Mouse (Mus musculus) erythroblast, embryonic 14.5 days (primary cell): ENCODE measurements around the gene Dip2c.

Experiments used
- GATA1 ChIP-seq: IDR thresholded peaks from 2 replicates; pipeline ENCODE4 v1.6.1; 2012; ENCODE audit warnings: low read length, inconsistent platforms, mixed read lengths
- TAL1 ChIP-seq: IDR thresholded peaks from 3 replicates; pipeline ENCODE4 v1.6.1; 2012; ENCODE audit warnings: low read length, inconsistent platforms, mixed read lengths

- no peak for TF ChIP-seq GATA1
- no peak for TF ChIP-seq TAL1
Observed at GRCm38 (mm10) chr13:9283050-9283449, 6.7 kb downstream of the Dip2c start.
